Mouse (Mus musculus) CD4-positive helper T cell, adult 2 months (primary cell): ENCODE measurements at regions not wholly inside any gene's neighbourhood (a gene's known extent, or its start where the extent isn't known, plus 50 kb on each side); places are given as distances from the start of the nearest gene placed in this dataset.

ENCODE experiments used
- DNase-seq: peaks from one replicate; pipeline ENCODE4 v3.0.0-alpha.2; 2012; ENCODE audit warnings: low read depth, missing footprints, low spot score

DNA sequence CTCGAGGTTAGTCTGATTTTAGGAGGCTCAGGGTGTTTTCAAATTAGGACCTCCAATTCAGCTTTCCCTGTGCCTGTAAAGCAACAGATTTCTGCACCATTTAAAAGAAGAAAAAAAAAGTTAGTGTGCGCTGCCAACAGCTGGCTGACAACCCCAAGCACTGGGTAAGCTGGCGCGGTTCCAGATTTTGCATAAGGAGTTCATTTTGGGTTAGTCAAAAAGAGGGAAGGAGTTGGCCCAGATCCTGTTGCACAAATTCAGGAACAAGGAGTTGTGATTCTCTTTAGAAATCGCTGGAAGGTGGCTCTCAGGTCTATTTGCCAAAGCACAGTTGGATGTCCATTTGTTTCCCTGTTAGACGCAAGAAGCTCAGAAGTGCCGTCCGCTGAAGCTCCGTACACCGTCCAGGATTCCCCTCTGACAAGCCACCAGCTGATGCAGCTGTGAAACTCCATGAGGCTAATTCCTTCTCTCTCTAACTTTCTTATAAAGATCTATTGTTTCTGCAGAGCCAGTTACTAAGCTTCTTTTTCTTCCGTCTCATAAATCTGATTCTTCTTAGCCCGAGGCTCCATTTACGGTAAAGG, 184.6 kb downstream of the Cand1 start:
- DNase-seq = no peak

DNA sequence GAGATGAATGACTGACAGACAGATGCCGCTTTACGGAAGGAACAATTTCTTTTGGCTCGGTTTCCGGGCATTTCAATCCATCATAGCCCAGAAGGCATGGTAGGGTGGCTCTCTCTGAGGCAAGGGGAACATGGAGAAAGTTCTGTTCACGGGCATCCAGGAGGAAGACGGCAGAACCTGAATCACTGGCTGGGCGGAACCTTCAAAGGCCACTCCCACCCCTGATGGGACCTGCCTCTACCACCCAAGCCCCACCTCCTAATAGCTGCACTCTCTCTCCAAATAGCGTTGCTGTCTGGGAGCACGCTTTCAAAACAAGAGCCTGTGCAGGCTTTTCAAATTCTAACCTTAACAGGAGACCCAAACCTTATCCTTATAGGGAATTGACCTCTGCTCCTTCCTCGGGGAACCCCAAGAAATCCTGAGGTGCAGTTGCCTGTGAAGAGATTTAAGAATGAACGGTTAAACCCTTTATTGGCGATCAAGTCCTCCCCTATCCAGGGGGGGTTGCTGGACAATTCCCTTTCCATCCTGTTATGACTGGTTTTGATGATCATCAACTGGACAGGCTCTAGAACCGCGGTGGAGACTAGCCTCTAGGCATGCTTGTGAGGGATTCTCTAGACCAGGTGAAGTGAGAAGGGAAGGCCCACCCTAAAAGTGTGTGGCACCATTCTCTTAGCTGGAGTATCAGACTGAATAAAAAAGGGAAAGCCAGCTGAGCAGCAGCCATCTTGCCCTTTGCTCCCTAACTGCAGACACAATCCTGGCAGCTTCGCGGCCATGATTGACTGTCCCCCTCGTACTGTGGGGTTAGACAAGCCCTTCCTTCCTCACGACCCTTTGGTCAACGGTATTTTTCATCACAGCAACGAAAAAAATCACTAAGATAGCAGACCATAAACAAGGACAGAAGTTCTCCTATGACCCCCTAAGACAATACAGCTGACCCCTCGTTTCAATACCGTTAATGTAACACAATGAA, 184.5 kb upstream of the Dyrk2 start:
- DNase-seq = no peak

DNA sequence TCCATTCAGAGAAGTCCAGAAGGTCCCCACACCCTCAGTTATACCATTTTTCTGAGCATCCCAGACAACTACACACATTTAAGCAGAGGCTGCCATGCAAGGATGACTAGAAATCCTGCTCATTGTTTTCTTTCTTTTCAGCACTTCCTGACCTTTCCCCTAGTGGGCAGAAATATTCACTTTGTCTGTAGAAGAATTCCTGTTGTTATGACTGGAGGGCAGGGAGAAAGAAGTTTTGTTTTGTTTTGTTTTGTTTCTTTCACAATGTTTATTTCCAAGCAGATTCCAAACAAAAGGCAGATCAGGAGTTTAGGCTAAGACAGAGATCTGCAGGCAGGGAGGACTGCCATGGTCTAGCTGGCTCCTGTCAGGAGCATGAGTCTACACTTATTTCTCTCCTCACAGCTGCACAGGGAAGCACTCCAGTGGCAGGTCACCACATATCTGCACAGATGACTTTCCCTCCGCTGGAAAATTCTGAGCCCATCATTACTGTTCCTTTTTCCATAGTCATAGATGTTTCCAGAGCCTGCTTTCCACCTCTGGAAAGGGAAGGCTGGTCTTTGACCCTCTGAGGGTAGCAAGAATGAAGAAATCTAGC, 182.5 kb upstream of the Dyrk2 start:
- no peak for DNase-seq

DNA sequence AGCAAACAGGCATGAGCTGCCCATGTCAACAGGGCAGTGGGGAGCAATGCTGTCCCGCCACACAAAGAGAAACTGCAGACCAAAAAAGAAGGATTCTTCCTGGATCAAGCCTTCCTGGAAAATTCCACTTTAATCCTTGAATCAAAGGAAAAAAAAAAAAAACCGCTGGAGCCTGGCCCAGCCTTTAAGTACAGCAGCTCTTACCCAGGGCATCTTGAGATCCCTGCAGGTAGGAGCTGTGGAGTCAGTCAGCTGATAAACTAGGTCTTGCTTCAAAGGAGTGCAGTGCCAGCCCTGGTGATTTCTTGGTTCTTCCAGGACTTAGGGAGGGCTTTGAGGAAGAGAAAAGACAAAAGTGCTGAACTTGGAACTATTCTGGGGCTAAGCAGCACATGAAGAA, 181.6 kb upstream of the Dyrk2 start:
- DNase-seq = no peak

DNA sequence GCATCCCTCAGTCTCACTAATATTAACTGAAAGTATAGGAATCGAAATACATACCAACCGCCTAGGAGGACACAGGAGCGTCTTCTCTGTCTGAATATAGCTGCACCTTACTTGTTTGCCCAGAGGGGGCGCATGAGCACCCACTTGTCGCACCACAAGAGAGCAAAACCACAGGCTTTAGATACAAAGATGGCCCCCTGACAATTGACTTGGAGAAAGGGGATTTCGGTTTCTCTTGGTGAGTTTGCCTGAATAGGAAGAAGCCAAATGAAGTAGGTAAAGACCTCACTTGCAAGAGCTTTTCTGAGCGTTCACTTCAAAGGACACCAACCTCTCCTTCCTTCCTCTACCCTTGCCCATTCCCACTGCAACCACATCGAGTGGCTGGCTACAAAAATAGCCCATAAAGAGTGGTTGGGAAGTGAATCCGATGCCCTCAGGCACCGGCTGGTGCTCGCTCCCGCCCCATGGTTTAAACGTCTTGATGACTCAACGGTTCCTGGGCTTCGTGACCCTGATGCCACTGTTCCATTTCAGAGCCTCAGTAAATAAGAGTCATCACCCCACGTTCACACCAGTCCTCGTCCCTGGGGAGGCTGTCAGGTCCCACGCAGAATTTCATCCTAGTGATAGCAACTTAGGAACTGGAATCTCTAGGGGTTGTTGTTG, 180.1 kb upstream of the Dyrk2 start:
- peak; percentile 72 for DNase-seq

DNA sequence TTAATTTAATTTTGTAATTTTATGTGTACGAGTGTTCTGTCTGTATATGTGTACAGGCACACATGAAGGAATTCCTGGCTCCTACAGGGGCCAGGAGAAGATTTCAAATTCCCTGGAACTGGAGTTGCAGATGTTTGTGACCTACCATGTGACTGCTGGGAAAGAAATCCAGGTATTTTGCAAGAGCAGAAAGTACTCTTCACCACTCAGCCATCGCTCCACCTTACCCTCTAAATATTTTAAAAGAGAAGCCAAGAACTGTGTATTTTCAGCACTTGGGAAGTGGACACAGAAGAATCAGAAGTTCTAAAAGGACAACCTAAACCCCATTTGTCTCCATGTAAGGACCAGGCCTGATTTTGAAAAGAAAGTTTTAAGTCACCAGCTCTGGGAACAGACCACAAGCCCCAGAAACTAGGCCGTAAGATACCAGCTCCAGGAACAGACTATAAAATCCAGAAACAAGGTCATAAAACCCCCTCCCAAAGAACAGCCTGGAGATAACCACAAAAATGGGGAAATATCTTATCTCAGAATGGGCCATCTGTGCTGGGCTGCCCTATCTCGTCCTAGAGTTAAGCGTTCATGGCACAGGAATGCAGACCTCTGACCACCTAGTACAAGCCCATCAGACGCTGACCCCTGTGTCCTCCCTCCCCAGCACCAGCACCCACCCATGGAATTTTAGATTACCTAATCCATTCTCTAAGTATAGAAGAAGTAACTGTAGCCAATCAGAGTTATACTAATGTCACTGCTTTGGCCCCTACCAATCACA, 178.8 kb upstream of the Dyrk2 start:
- no peak for DNase-seq

DNA sequence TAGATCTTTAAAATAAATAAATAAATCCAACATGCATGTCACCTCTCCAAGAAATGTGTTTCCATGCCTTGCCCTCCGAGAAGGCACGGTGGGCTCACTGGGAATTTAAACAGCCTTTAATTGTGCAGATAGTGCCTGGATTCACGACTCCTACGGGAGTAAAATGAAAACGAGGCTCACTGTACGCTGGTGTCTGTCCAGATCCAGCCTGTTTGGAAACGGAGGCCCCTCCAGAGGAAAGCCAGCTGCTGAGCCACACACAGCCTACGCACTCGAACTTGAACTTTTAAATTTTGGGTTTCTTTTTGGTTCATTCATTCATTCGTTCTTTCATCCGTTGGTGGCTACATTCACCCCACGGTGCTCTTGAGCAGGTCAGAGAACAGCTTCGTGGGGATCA, 175.1 kb upstream of the Dyrk2 start:
- no peak for DNase-seq

DNA sequence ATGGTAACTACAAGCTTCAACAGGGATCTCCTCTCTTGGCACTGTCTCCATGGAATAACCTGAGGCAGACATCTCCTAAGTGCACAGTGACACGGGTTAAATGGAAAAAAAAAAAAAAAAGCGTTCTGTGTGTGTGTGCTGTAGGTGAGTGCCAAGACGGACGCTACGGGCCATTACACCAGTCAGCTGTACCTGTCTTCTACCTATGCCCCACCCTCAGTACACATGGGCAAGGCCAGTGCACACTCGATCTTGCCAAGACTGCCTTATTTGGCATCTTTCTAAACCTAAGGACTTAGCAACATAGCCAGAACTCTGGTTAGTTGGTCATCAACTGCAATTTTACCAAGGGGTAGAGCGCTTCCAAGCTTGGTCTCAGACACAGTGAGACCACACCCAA, 173.1 kb upstream of the Dyrk2 start:
- DNase-seq = no peak

DNA sequence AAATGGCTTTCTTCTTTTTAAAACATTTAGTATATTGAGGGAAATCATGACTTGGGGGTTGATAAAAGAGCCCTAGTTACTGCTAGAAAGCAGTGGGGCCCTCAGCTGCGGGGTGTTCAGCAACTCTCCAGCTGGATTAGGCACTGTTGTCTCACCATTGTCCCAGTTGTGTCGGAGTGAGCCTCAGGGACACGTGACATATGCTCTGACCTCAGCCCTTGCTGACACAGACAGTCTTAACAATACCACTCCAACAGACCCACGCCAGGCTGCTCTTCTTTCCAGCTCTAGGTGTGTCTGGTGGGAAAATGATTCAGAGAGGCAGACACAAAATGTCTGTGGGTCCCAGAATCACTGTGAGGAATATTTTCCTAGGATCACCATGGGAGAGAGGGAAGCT, 170.2 kb upstream of the Dyrk2 start:
- no peak for DNase-seq

DNA sequence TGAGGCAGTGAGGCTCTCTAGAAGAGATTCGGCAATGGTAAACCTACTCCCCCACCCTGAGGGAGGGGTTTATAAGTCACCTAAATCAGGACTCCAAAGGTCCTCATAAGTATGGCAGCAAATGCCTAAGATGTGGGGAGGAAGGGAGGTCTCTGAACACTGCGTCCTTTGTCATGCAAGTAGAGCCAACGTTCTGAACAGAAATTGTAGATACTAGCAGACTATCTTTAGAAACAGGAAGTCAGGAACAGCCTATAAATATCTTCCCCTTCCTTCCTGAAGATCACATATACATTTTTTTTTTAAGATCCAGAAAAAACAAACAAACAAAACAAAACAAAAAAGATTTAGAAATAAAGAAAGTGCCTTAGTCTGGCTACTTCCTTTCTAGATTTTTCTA, 169.7 kb upstream of the Dyrk2 start:
- DNase-seq = no peak

DNA sequence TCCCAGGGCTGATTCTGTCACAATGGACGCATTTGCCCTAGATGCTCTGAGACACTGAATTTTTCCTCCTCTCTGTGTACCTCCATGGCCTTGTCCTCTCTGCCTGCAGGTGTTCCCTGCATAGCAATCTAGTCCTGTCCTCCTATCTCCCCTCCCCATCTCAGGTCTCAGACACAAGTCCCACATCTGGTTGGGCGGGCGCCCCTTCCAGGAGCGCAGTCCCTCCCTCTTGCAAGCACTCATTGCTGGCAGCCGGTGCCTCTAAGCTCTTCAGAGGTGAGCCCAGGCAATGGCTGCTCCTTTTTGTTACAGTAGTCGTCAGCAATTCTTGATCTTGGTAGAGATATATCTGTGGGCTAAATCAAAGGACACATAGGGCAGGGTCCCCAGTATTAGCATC, 169.0 kb upstream of the Dyrk2 start:
- no peak for DNase-seq

DNA sequence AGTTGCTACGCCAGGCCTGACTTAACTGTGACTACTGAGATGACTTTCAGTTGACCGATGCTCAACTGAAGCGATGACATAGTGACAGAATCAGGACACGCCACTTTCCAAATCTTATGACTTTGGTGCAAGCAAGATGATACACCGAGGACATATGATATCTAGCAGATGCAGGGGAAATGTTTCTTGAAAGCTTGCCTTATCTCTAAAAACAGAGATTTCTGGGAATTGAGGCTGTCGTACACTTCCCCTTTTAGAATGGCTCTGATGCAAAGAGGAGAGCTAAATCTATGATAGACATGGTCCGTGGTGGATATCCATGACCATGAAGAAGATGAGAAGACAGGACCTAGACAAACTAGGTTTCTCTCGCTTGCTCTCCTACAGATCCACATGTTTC, 167.8 kb upstream of the Dyrk2 start:
- DNase-seq = no peak

DNA sequence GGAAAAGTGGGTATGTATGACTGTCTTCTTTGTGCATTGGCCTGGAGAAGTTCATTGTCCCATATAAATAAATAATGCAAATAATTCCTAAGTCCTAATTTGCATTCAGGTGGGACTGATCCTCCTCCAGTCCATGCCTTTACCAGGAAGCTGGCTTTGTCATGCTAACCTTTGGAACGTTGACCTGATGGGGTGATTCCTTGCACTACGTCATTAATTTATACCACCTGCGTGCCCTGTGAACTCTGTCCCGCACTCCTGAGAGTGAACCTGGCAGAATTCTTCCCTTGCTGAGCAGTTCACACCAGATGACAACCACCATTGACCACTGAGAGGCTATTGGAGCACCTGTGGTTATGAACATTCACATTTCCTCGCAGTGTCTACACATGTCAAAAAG, 165.9 kb upstream of the Dyrk2 start:
- no peak for DNase-seq

DNA sequence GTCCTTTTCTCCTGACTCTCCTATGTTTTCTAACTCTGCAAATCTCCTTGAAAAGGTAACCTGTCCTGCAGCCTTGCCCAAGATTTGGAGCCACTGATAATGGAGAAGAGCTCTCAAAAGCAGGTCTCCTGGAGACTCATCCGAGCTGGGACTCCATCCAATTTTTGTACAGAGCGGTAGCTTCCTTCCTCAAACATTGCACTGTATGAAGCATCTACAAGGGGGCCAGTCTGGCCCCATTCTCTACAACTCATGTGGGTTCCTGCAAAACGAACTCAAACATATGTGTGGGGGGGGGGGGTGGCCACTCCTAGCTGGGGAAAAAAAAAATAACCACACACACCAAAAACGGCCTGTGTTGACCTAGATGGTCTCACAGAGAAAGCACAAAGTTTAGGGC, 164.4 kb upstream of the Dyrk2 start:
- no peak for DNase-seq

DNA sequence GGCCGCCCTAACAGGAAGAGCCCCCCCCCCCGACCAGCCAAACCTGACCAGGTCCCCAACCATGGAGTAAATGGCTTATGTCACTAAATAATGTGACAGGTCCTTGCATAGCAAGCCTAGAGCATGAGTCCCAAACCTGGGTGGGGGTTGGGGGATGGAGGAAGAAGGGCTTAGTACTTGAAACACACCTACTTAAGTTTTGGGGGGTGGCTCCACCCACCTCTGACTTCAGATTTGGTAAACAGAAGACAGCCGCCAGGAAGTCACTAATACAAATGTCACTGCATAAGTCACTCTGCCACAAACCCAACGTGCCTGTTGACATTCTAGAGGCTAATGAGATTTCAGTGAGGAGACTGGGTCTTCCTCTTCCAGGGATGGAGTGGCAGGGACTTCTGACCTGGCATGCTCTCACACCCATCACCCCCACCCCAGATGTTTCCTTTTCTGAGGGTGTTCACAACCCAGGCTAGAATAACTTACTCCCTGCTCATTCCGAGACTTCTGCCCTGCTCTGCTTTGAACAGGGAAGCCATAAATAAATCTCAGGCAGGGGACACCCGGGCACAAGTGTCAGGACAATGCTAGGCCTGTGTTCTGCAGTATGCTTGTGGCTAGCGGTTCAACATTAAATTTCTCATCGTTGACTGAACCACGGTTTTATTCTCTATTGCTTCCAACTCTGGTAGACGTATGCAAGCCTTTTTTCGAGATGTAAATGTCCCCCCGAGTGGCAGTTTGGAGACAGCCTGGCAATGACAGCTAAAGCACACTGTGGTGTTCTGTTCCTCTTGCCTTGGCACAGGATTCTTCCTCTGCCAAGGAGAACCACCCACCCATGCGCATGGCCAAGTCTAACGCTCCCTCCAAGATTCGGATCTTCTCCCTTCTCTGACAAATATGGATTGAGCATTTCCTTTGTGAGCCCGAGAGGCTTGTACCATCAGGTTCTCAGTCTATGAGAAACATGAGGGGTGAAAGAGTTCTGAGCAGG, 161.6 kb upstream of the Dyrk2 start:
- peak; percentile 47 for DNase-seq

DNA sequence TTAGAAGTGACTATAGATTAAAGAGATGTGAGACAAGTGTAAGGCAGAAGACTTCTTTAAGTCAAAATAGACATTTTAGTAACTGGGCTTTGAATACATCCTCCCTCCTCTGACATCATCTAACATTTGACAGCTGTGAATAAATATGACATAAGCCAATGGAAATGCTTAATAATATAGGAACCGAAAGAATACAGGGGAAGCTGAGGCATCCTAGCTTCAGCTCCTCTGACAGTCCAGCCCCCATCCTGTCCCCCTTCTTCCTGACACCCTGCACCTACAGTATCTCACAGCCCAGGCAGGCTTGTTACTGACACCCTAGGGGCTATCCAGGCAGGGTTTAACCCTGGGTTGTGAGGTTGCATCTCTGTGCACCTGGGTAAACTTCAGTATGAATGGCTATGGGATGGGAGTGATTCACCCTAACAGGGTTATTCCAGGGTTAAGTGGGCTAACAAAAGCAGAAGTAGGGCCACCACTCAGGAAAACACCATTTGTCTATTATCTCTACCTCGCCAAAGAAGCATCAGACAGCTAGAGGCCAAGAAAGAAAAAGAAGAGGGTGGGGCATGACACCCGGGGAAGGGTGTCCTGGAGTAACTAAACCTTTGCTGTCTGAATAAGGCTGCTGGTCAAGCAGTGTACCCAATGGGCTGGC, 158.6 kb upstream of the Dyrk2 start:
- no peak for DNase-seq

DNA sequence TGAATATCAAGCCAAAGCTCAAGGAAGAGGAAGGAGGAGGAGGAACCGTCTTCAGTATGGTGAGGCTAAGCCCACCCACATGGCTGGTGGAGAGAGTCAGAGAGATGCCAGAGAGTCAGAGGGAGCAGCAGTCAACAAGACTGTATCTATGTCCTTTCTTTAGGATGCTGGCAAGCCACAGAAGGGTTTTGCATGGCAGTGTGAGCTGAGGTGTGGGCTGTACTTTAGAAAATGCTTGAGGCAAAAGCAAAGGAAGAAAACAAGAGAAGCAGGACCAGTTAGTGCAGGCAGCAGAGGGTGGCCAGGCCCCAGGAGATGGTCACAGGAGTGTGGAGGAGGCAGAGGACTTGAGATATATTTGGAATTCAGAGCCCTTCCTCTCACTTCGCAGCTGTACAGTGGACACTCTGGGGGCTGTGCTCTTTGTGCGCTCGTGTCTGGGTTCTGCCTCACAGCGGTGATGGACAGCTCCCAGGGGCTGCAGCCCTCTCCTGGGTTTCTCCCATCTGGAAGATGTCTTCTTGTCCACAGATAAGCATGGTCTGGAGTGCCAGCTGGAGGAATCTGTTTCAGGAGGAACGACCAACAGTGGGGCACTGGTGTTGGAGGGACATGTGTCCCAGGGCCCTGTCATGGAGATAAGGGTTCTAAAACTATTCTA, 157.4 kb upstream of the Dyrk2 start:
- no peak for DNase-seq

DNA sequence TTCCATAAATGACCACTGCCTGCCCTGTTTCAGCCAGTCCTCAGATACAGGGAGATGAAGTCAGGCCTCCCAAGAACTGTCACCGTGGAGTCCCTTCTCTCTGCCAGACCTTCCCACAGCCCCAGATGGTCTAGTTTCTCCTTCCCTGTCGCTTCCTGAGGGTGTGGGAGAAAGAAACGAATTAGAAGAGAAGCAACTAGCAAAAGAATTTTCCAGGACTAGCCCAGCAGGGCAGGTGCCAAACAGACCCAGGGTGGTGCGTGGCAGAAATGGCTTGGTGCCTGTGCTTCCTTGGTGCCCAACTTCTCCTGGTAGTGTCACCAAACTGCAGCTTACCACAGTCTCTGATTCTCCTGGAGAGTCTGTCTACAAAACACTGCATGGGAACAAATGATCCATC, 156.3 kb upstream of the Dyrk2 start:
- no peak for DNase-seq

DNA sequence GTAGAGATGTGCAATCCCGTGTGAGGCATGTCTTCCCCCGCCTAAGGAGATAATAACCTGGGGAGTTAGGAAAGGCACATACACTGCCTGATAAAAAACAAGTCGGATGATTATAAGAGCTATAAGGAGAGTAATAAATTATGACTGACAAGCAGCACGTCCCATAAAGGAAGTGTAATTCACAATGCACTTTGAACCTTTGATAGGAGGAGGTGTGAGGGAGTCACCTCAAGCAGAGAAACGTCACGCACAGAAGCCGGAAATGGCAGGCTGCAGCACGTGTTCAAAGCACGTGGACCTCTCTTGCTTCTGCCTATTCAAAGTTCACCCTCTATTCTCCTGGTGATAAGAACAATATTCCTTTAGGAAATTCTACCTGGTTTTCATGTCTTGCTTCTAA, 154.4 kb upstream of the Dyrk2 start:
- DNase-seq = peak; percentile 37
